Mouse (Mus musculus) liver, adult (tissue): ENCODE measurements at regions not wholly inside any gene's neighbourhood (a gene's known extent, or its start where the extent isn't known, plus 50 kb on each side); places are given as distances from the start of the nearest gene placed in this dataset.

Experiments
- GATA4 ChIP-seq: IDR thresholded peaks from 2 replicates; pipeline ENCODE4 v1.6.1; 2014; ENCODE audit warnings: mild to moderate bottlenecking, low read length; ENCODE audit not compliant: insufficient replicate concordance

- no peak for TF ChIP-seq GATA4
These were observed 818.0 kb upstream of the Intu start for GRCm38 (mm10) chr3:39712795-39713709.

GRCm38 (mm10) chr3:39714056-39714592 lies 817.0 kb upstream of the Intu start:
- TF ChIP-seq GATA4, result no peak

DNA sequence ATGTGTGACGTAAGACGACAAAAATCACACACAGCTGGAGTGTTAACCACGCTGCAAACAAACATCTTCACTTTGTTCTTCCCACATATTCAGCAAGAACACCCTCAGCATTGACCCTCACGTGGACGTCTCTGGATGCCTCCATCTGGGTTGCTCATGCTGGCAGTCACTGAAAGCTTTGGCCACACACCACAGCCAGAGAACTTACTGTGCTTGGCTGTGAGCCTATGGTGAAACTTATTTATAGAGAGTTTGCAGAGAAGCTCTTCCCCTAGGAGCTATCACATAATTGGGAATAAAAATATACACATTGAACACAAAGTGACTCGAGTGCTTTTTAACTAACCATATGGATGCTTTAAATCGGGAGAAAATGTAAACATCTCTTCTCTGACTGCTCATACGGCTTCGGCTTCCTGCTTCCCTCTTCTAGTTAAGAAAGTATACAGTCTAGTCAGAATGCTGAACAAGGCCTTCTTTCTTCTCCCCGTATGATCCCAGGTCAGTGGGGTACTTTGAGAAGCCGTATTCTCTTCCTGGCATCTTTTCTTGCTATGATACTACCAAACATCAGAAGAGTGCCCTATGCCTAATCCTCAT lies 812.0 kb upstream of the Intu start:
- TF ChIP-seq GATA4, result no peak

- no peak for TF ChIP-seq GATA4
These were observed 805.3 kb upstream of the Intu start for GRCm38 (mm10) chr3:39725755-39726154.

DNA sequence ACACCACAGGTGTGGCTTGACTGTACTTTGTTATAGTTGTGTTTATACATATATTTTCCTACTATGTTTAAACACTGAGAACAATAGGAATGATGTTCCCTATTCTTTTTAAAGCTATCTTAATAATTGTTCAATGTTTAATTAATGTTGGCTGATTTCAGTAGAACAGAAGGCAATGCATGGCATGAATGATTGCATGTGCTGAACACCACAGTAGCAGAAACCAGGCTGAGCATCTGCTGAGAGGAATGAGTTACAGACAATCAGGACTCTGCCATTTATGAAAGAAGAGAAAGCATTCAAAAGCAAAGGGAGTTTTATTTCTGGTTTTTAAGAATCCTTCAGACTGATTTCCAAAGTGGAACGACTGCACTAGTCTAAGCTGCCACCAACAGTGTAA lies 794.4 kb upstream of the Intu start:
- TF ChIP-seq GATA4, result no peak

DNA sequence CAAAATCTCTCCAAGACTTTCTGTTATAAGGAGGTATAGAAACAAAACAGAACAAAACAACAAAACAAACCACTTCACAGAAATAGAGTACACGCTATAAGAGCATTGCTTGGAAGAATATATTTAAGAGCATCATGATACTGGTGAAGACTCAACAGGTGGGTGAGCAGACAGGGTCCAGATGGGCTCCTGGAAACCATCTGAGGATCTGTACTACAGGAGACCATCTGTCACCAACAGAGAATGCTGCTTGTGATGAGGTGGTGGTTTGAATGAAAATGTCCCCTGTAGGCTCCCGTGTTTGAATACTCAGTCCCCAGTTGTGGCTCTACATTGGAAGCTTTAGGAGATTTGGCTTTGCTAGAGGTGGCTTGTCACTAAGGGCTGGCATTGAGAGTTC lies 785.1 kb upstream of the Intu start:
- no peak for TF ChIP-seq GATA4

GRCm38 (mm10) chr3:39768981-39769568 lies 762.0 kb upstream of the Intu start:
- no peak for TF ChIP-seq GATA4

GRCm38 (mm10) chr3:39776278-39777039 lies 754.6 kb upstream of the Intu start:
- TF ChIP-seq GATA4, result no peak

DNA sequence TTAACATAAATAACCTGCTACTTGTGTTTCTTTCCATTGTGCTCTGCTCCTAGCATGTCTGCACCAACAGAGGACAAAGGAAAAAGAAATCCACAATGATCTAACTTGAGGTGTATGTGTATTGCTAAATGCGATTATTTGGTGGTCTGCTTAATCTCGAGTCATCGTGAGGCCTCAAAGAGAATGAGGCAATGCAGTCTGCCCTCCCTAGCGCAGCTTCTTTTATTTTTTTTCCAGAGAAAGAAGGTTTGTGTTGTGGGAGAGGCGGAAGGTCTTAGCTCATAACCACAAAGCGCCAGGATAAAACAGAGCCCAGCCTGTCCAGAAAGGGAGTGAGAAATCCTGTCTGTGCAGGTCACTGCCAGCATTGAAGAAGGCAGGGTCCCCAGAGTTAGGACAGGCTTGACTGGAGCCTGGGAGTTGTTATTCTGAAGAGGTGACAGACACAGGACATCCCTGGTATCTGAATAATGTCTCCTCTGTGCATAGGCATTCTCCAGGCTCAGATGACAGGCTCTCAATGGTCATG lies 751.3 kb upstream of the Intu start:
- no peak for TF ChIP-seq GATA4

DNA sequence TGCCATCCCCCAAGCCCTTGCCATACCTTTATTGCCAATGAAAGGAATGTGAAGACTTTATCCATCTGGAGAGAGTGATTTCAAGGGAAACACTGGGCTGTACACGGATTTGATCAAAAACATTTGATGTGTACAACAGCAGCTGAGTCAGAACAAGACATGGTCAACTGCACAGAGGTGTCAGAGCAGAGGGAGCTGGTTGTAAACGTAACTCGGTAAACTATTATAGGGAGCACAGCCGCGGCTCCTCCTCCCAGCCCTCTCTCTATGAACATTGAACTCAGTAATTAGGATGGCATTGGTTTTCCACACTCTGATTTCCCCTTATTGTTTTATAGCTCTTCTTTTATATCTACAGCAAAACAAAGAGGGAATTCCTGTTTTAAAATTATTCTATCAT lies 750.8 kb upstream of the Intu start:
- TF ChIP-seq GATA4, result no peak

GRCm38 (mm10) chr3:39784901-39785300 lies 746.2 kb upstream of the Intu start:
- no peak for TF ChIP-seq GATA4

DNA sequence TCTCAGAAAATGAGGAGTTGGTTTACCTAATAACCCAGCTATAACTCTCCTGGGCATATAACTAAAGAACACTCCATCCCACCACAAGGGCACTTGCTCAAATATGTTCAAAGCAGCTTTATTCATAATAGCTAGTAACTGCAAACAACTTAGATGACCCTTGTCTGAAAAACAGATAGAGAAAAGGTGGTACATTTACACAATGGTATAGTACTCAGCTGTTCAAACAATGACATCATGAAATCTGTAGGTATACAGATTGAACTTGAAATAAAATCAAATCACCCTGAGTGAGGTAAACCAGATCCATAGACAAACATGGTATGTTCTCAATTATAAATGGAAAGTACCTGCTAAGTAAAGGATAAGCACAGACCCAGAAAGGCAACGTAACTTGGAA lies 721.5 kb upstream of the Intu start:
- no peak for TF ChIP-seq GATA4

DNA sequence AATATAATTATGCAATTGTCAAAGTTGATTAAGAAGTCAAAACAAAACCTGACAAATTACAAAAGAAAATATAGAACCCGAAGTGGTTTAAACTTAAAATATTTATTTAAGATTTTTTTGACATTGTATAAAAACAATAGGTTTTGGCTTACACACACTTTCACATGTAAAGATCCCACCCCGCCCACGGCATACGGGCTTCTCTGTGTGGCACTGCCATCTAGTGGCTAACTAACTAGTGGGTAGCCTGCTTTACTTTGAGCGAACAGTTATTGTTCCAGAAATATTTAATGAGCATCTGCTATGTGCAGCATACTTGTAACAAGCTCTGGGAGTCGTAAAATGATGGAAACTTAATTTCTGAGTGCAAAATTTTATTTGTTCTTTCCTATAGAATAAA lies 716.3 kb upstream of the Intu start:
- no peak for TF ChIP-seq GATA4

DNA sequence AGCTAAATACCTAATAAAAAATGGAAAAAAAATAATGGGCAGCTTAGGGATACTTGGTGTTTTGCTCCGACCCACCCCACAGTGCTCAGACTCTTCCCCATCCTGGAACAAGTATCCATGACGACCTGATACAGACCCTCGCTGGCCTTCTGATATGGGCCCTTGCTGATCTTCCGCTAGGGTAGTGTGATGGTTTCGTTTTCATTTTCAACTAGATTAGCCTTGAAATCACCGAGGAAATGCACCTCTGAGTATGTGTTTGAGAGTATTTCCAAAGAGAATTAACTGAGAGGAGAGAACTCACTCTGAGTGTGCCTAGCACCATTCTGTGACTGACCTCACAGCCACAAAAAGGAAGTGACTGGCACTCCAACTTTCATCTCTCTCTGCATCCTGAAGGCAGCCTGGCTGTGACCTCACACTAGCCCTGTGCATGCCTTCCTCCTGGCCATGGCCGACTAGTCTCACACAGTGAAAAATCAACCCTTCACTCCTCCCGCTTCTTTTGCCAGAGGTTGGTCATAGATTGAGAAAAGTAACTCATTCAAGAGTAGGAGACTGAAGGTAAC lies 700.5 kb upstream of the Intu start:
- no peak for TF ChIP-seq GATA4

DNA sequence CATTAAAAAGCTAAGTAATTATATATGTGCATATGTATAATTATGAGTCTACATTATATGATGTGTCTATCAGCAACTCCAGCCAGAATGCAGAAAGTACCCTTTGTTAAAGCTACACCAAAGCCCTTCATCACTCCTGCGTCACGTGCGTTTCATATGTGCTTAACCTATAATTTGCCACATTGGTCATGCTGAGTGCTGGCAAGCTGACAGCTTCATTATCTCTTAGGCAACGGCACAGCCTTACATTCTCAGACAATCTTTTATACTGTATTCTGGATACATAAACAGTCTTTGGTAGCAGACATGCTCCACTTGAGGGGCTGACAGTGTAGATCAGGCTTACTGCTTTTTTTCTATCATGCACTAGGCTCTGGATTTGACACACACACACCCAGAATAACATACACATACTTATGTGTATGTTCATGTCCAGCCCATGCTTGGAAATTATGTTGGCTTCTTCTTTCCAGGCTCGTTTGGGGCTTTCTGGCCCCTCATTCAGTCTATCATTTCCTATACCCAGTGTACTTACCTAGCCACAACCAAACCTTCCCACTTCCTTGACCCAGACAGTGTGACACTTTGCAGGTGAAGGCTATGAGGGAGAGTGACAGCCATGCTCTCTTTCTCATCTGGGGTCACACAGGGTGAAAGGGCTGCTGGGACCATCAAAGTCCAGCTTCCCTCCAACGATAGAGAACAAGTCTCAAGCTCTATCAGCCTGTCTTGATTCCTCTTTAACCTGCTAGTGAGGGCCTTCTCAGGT lies 692.5 kb upstream of the Intu start:
- no peak for TF ChIP-seq GATA4
